Mouse (Mus musculus): ENCODE measurements around the gene Amdhd2. TPM values are rescaled to one million over a fixed set of nuclear protein-coding genes. Genes with fewer than 3 reads are reported as not detected.

Gene Amdhd2
- polyA plus RNA-seq, 1 experiment from 2014 or later, result 21.4 TPM

GRCm38 (mm10) chr17:24206451-24207351 is 43.1 kb upstream of the Amdhd2 start:
- Histone ChIP-seq H3K4me3 (replicated peaks) (peak overlapping the region; percentile 80), H3K36me3 (replicated peaks) (0 out of 2 replicates have a peak, but pooled peaks cover 6% of the 10 kb centered on the region), H3K4me1 (replicated peaks) (peaks cover 100% of the 10 kb centered on the region), H3K4me2 (peak overlapping the region; percentile 100), H3K27me3 (peaks cover 49% of the 10 kb centered on the region), H3K9ac (peak overlapping the region; percentile 86), H3K9me3 (replicated peaks) (no peaks in the 10 kb centered on the region), H3K27ac (replicated peaks) (peak overlapping the region; percentile 99)
- WGBS (ENCODE audit: insufficient replicate concordance), result 5% methylated on average over 62 of the region's 62 CpGs
- ATAC-seq (ENCODE audit: insufficient read depth), result peak; percentile 29

GRCm38 (mm10) chr17:24205908-24206361 is 42.4 kb upstream of the Amdhd2 start:
- Histone ChIP-seq H3K4me1 (replicated peaks) (peaks cover 100% of the 10 kb centered on the region), H3K4me2 (peak overlapping the region; percentile 100), H3K9ac (peak overlapping the region; percentile 86), H3K4me3 (replicated peaks) (peak overlapping the region; percentile 80), H3K27ac (replicated peaks) (peak overlapping the region; percentile 99), H3K36me3 (replicated peaks) (peaks cover 10% of the 10 kb centered on the region; the same call in 1 of the 2 replicates), H3K9me3 (replicated peaks) (no peaks in the 10 kb centered on the region), H3K27me3 (peaks cover 41% of the 10 kb centered on the region)
- peak; percentile 17 for ATAC-seq (ENCODE audit: insufficient read depth)
- WGBS (ENCODE audit: insufficient replicate concordance), result 4% methylated on average over 15 of the region's 15 CpGs

GRCm38 (mm10) chr17:24205284-24205888 is 41.8 kb upstream of the Amdhd2 start, which contains the start of gene Tbc1d24:
Gene Tbc1d24, minus strand, starts transcription at chr17:24205562.
- peak within 1 kb of the TSS; percentile 86 for H3K9ac ChIP-seq
- peak; percentile 49 for ATAC-seq (ENCODE audit: insufficient read depth)
- WGBS (ENCODE audit: insufficient replicate concordance), result under 1% methylated on average over 65 of the region's 65 CpGs
- peaks cover 35% of the 10 kb centered on the region for H3K27me3 ChIP-seq
- H3K9me3 ChIP-seq (replicated peaks), result no peaks in the 10 kb centered on the region
- H3K4me1 ChIP-seq (replicated peaks), result peaks cover 100% of the 10 kb centered on the region
- peak within 1 kb of the TSS; percentile 99 for H3K27ac ChIP-seq (replicated peaks)
- peak within 1 kb of the TSS; percentile 100 for H3K4me2 ChIP-seq
- peak within 1 kb of the TSS; percentile 80 for H3K4me3 ChIP-seq (replicated peaks)
- peaks cover 11% of the 10 kb centered on the region; the same call in 1 of the 2 replicates for H3K36me3 ChIP-seq (replicated peaks)

- Histone ChIP-seq H3K36me3 (replicated peaks) (peaks cover 11% of the 10 kb centered on the region; the same call in 1 of the 2 replicates), H3K9ac (peak overlapping the region; percentile 86), H3K4me1 (replicated peaks) (peaks cover 100% of the 10 kb centered on the region), H3K27me3 (peaks cover 31% of the 10 kb centered on the region), H3K4me3 (replicated peaks) (peak overlapping the region; percentile 80), H3K4me2 (peak overlapping the region; percentile 100), H3K27ac (replicated peaks) (peak overlapping the region; percentile 99), H3K9me3 (replicated peaks) (no peaks in the 10 kb centered on the region)
- WGBS (ENCODE audit: insufficient replicate concordance), result 5% methylated on average over 7 of the region's 7 CpGs
- ATAC-seq (ENCODE audit: insufficient read depth), result no peak
These were observed 41.3 kb upstream of the Amdhd2 start for GRCm38 (mm10) chr17:24204846-24205245.

GRCm38 (mm10) chr17:24203611-24204534 is 40.3 kb upstream of the Amdhd2 start:
- Histone ChIP-seq H3K4me1 (replicated peaks) (peaks cover 100% of the 10 kb centered on the region), H3K4me2 (peak overlapping the region; percentile 100), H3K4me3 (replicated peaks) (peak overlapping the region; percentile 80), H3K36me3 (replicated peaks) (peaks cover 11% of the 10 kb centered on the region; the same call in 1 of the 2 replicates), H3K27me3 (peaks cover 27% of the 10 kb centered on the region), H3K27ac (replicated peaks) (peak overlapping the region; percentile 99), H3K9ac (peak overlapping the region; percentile 86), H3K9me3 (replicated peaks) (no peaks in the 10 kb centered on the region)
- 26% methylated on average over 3 of the region's 3 CpGs for WGBS (ENCODE audit: insufficient replicate concordance)
- no peak for ATAC-seq (ENCODE audit: insufficient read depth)

- WGBS (ENCODE audit: insufficient replicate concordance), result 26% methylated on average over 4 of the region's 4 CpGs
- Histone ChIP-seq H3K4me1 (replicated peaks) (peaks cover 100% of the 10 kb centered on the region), H3K27ac (replicated peaks) (peak overlapping the region; percentile 99), H3K36me3 (replicated peaks) (peaks cover 11% of the 10 kb centered on the region; the same call in 1 of the 2 replicates), H3K9me3 (replicated peaks) (no peaks in the 10 kb centered on the region), H3K27me3 (peaks cover 20% of the 10 kb centered on the region), H3K4me2 (peak overlapping the region; percentile 100), H3K4me3 (replicated peaks) (peak overlapping the region; percentile 80), H3K9ac (peak overlapping the region; percentile 86)
- peak; percentile 73 for ATAC-seq (ENCODE audit: insufficient read depth)
These were observed 39.5 kb upstream of the Amdhd2 start for GRCm38 (mm10) chr17:24203068-24203467.

- Histone ChIP-seq H3K4me1 (replicated peaks) (peaks cover 100% of the 10 kb centered on the region), H3K36me3 (replicated peaks) (peaks cover 17% of the 10 kb centered on the region; the same call in 1 of the 2 replicates), H3K27me3 (0 out of 2 replicates have a peak, but pooled peaks cover 2% of the 10 kb centered on the region), H3K9me3 (replicated peaks) (no peaks in the 10 kb centered on the region), H3K4me3 (replicated peaks) (no peak overlapping the region), H3K27ac (replicated peaks) (peak overlapping the region; percentile 99), H3K9ac (peak overlapping the region; percentile 86; the same call in 1 of the 2 replicates), H3K4me2 (peak overlapping the region; percentile 100)
- 75% methylated on average over 4 of the region's 4 CpGs for WGBS (ENCODE audit: insufficient replicate concordance)
- ATAC-seq (ENCODE audit: insufficient read depth), result no peak
These were observed 37.5 kb upstream of the Amdhd2 start for GRCm38 (mm10) chr17:24201092-24201491.

- peak overlapping the region; percentile 99 for H3K27ac ChIP-seq (replicated peaks)
- ATAC-seq (ENCODE audit: insufficient read depth), result no peak
- H3K36me3 ChIP-seq (replicated peaks), result peaks cover 23% of the 10 kb centered on the region; the same call in 1 of the 2 replicates
- H3K4me3 ChIP-seq (replicated peaks), result peak overlapping the region; percentile 16; the same call in 1 of the 2 replicates
- H3K27me3 ChIP-seq, result no peaks in the 10 kb centered on the region
- H3K9ac ChIP-seq, result peak overlapping the region; percentile 56; the same call in 1 of the 2 replicates
- H3K9me3 ChIP-seq (replicated peaks), result no peaks in the 10 kb centered on the region
- WGBS (ENCODE audit: insufficient replicate concordance), result 41% methylated on average over 4 of the region's 4 CpGs
- peaks cover 100% of the 10 kb centered on the region for H3K4me1 ChIP-seq (replicated peaks)
- H3K4me2 ChIP-seq, result peak overlapping the region; percentile 100
These were observed 36.2 kb upstream of the Amdhd2 start for GRCm38 (mm10) chr17:24199741-24200140.

- Histone ChIP-seq H3K9me3 (replicated peaks) (no peaks in the 10 kb centered on the region), H3K27ac (replicated peaks) (peak overlapping the region; percentile 99), H3K36me3 (replicated peaks) (peaks cover 25% of the 10 kb centered on the region), H3K4me3 (replicated peaks) (peak overlapping the region; percentile 16), H3K4me1 (replicated peaks) (peaks cover 100% of the 10 kb centered on the region), H3K27me3 (no peaks in the 10 kb centered on the region), H3K4me2 (peak overlapping the region; percentile 100), H3K9ac (peak overlapping the region; percentile 56)
- whole genome bisulfite sequencing (ENCODE audit: insufficient replicate concordance), result 25% methylated on average over 4 of the region's 4 CpGs
- ATAC-seq (ENCODE audit: insufficient read depth), result peak; percentile 30
These were observed 35.7 kb upstream of the Amdhd2 start for GRCm38 (mm10) chr17:24199252-24199651.

Measured in liver, embryonic 15.5 days (tissue).